Mouse (Mus musculus) Patski (cell line): ENCODE results near the gene Prss45. TPM values are rescaled to one million over a fixed set of nuclear protein-coding genes. Genes with fewer than 3 reads are reported as not detected.
"Not testable (repeated sequence)": the region's sequence is repeated elsewhere in the genome, so short reads cannot be mapped to it uniquely, and the experiment has no call there.

Source experiments
- ATAC-seq: fragments of 100-300 bp; one replicate; pipeline ENCODE4 v1.8.0; 2021
- CTCF ChIA-PET: fragments of 350-600 bp; sonication (Branson Sonifier 250); formaldehyde crosslinking; loops from one replicate; lab custom pipeline; 2022; ENCODE audit warnings: inconsistent platforms; lab: Charles Lee
- POLR2A ChIA-PET: fragments of 350-600 bp; sonication (Branson Sonifier 250); formaldehyde crosslinking; loops from one replicate; lab custom pipeline; 2022; ENCODE audit warnings: antibody characterized with exemption, inconsistent platforms; lab: Charles Lee
- DNase-seq: peaks from one replicate; pipeline ENCODE4 v3.0.0-alpha.2; 2011; ENCODE audit warnings: low read depth, low spot score
- H3K27me3 ChIP-seq: fragments of 371-371 bp; one replicate; pipeline ENCODE4 v1.5.1; 2021
- CTCF ChIP-seq: fragments of 100-300 bp; IDR thresholded peaks from one replicate; pipeline ENCODE4 v1.5.1; 2021
- in situ Hi-C: fragments of 300-500 bp; cut with MboI; formaldehyde crosslinking; loops from 3 replicates; pipeline ENCODE4 v1.11.1; 2018; ENCODE audit warnings: low pct_unique_long_range_greater_than_20kb, mixed read lengths
- polyA plus RNA-seq: library from polyadenylated mRNA; unstranded; gene quantifications from one replicate; pipeline ENCODE4 v1.2.3, GENCODE M21; 2021

Gene Prss45
- polyA plus RNA-seq, result not detected

DNA sequence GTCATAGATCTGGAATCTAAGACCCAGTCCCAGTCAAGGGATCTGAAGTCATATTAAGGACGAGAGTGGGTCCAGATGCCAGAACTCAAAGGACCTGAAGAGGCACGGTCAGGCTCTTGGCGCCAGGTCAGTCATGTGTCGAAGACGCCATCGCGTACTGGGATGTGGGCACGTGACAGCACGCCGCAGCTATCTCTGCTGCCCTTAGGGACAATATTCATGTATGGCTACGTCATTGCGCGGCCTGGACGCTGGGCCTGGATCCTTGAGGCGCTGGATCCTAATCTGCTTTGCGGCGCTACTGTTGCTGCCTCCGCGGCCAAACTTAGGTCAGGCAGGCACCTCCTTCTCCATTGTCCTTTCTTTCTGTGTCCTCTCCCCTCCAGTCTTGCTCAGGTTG lies at the start of gene Prss45:
Prss45 (plus strand) TSS at position 178 of the 400 bp plus-strand sequence.
- in situ Hi-C loops, result no loop called here
- no peak for TF ChIP-seq CTCF
- H3K27me3 ChIP-seq, result no peaks in the 10 kb centered on the region
- DNase-seq, result no peak
- no peak for ATAC-seq
- ChIA-PET CTCF (no interaction called here), POLR2A (no interaction called here)

DNA sequence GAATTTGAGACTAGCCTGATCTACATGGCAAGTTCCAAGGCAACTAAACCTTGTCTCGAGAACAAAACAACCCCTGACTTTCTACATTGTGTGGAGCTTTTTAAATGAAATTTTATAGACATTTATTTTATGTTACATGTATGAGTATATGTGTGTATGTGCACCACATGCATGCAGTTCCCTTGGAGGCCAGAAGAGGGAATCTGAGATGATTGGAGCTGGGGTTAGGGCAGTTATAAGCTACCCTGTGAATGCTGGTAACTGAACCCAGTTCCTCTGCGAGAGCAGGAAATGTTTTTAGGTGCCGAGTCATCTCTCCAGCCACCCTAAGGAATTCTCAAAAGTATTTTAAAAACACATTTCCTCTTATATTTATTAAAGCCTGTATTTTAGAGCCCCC lies 46.2 kb upstream of the Prss45 start:
- ATAC-seq (no peak), DNase-seq (no peak)
- TF ChIP-seq CTCF, result no peak
- POLR2A ChIA-PET, result no interaction called here
- CTCF ChIA-PET, result no interaction called here
- H3K27me3 ChIP-seq, result no peaks in the 10 kb centered on the region
- in situ Hi-C loops, result no loop called here

DNA sequence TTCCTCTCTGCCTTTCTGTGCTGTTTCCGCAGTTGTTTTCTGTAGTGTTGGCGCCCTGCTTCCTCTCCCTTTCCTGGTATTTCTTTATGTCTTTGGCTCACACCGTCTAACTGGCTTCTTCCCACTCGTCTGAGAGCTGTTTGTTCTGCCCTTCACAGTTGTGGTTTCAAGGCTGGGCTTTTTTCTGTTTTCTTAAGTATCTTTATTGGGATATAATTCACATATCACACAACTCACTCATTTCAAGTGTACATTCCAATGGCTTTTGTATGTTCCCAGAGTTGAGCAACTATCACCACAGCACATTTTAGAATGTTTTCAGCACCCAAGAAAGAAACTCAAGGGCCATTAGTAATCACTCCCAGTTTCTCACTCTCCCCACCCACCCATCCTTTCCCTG lies 43.9 kb upstream of the Prss45 start:
- POLR2A ChIA-PET, result no interaction called here
- in situ Hi-C loops, result no loop called here
- DNase-seq (no peak), ATAC-seq (peak; percentile 54)
- no peak for TF ChIP-seq CTCF
- no peaks in the 10 kb centered on the region for H3K27me3 ChIP-seq
- CTCF ChIA-PET, result no interaction called here

DNA sequence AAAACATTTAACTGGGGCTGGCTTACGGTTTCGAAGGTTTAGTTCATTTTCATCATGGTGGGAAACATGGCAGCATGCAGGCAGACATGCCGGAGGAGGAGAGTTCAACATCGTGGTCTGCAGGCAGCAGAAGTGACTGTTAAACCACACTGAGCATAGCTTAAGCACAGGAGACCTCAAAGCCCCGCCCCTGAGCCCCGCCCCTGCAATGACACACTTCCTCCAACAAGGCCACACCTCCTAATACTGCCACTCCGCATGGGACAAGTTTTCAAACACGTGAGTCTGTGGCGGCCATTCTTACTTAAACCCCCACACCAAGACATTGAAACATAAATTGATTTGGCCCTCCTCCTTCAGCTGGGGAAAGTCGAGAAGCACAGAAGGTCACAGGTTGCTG lies 37.4 kb upstream of the Prss45 start:
- H3K27me3 ChIP-seq, result no peaks in the 10 kb centered on the region
- TF ChIP-seq CTCF, result no peak
- no peak for ATAC-seq
- CTCF ChIA-PET, result no interaction called here
- in situ Hi-C loops, result no loop called here
- no peak for DNase-seq
- POLR2A ChIA-PET, result no interaction called here

DNA sequence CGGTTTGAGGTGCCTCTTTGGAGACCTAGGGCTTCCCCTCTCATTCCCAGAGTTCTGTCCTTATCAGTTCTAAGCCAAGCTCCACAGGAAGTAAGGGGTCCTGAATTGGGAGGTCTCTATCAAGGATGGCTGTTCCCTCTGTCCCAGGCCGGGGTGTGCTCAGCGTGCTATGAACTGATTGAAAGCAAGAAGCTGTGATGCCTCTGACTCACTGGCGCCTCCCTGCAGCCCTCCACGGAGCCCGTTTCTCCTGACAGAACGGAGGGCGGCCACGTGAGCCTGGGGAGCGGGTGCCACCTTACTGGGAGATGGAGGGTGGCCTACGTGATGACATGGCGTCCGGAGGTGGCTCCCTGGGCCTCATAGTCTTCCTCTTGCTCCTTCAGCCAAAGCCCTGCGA lies 36.5 kb upstream of the Prss45 start, which contains the start of gene Prss42:
Prss42 (plus strand) TSS at position 301 of the 400 bp plus-strand sequence.
- ChIA-PET POLR2A (no interaction called here), CTCF (interaction anchor here (1.4 kb wide), 1 partner anchor 16 kb away, joined by 3 read pairs; no protein-coding TSS in a partner anchor)
- no peak for TF ChIP-seq CTCF
- no peaks in the 10 kb centered on the region for H3K27me3 ChIP-seq
- in situ Hi-C loops, result no loop called here
- DNase-seq, result no peak
- ATAC-seq, result no peak

DNA sequence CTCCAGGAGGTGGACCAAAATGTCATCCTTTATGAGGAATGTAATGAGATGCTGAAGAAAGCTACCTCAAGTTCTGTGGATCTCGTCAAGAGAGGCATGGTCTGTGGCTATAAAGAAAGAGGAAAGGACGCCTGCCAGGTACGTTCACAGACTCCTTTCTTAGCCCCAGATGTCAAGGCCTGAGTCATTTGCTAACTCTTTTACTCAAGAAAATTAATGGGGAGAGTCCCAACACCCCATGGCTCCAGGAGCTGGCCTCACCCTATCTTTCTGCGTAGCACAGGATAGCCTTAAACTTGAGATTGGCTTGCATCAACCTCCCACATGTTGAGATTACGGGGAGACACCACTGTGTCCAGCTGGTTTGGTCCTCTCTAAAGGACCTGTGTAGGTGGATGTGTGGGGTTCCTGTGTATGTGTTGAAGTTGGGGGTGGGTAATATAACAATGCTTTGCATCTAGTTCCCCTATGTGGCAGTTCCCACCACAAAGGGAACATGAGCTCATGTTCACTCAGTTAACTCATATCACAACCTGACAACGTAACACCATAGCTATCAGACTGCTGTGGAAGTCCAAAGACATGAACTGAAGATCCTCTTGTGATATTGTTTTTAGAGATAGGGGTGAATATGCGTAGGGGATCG lies 33.4 kb upstream of the Prss45 start:
- in situ Hi-C loops, result no loop called here
- ChIA-PET CTCF (interaction anchor here (0.7 kb wide), 1 partner anchor 21 kb away, joined by 3 read pairs; no protein-coding TSS in a partner anchor), POLR2A (no interaction called here)
- ATAC-seq (no peak), DNase-seq (no peak)
- H3K27me3 ChIP-seq, result no peaks in the 10 kb centered on the region
- no peak for TF ChIP-seq CTCF

DNA sequence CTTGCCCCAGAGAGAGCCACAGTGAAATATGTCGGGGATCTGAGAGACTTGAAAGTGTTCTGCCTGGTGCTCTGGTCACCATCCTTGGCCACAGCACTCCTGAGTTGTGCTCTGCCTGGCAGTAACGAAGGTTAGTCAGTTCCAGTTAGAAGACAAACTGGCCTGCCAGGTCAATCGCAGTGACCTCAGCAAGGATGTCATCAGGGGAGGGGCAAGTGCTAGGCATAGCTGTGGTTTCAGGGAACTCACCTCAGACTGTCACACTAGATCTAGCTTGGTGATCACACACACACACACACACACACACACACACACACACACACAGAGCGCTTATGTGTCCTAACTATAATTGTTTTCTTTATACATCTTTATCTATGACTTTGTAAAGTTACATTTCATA lies 31.1 kb upstream of the Prss45 start:
- H3K27me3 ChIP-seq, result no peaks in the 10 kb centered on the region
- peak; percentile 39 for ATAC-seq
- ChIA-PET POLR2A (no interaction called here), CTCF (no interaction called here)
- in situ Hi-C loops, result no loop called here
- TF ChIP-seq CTCF, result no peak
- DNase-seq, result no peak

DNA sequence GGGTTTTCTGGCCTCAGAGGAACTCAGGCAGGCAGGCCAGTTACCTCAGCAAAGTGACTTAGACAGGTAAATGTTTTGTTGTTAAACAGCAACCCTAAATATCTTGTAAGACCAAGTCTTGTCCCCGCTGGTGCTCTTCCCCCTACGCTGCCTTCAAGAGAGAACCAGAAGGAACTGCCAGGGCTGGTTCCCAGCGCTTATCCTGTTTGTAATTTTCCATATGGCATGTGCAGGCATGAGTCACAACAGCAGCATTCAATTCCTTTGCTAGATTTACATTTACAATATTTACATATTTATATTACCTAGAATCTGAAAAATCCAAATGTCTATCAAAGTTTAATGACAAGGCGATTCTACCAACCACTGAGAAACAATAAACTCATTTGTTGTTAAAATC lies 24.3 kb upstream of the Prss45 start:
- no peaks in the 10 kb centered on the region for H3K27me3 ChIP-seq
- ChIA-PET CTCF (no interaction called here), POLR2A (no interaction called here)
- no peak for DNase-seq
- no peak for TF ChIP-seq CTCF
- ATAC-seq, result no peak
- in situ Hi-C loops, result no loop called here

DNA sequence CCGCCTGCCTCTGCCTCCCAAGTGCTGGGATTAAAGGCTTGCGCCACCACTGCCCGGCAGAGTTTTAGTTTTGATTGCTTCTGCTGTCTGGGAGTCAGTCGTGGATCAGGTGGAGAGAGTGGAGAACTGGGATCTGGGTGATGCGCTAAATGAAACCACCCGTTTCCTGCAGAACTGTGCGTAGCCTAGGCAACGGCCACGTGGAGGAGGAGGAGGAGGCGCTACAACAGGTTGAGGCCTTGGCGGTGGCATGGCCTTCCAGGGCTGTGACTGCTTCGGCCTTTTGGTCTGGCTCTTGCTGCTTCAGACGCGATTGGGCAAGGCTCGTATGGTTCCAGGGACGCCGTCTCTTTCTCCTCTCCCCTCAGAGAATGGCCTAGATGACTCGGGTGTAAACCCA lies 20.6 kb upstream of the Prss45 start, which contains the start of gene Prss44:
Prss44 (plus strand) TSS at position 206 of the 400 bp plus-strand sequence.
- in situ Hi-C loops, result no loop called here
- POLR2A ChIA-PET, result no interaction called here
- no peaks in the 10 kb centered on the region for H3K27me3 ChIP-seq
- TF ChIP-seq CTCF, result no peak
- no peak for ATAC-seq
- DNase-seq, result no peak
- CTCF ChIA-PET, result no interaction called here

DNA sequence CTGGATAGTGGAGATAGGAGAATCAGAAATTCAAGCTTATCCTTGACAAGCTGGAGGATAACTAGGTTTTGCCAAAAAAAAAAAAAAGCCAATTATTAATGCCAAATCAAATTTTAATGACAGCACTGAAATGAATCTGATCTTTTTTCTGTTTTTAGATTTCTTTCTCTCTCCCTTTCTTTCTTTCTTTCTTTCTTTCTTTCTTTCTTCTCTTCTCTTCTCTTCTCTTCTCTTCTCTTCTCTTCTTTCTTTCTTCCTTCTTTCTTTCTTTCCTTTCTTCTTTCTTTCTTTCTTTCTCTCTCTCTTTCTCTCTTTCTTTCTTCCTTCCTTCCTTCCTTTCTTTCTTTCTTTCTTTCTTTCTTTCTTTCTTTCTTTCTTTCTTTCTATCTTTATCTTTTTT lies 13.8 kb upstream of the Prss45 start:
- POLR2A ChIA-PET, result interaction anchor here (0.6 kb wide), 1 partner anchor 469 kb away, joined by 3 read pairs; no protein-coding TSS in a partner anchor
- H3K27me3 ChIP-seq, CTCF ChIA-PET, in situ Hi-C loops, ATAC-seq, DNase-seq: not testable (repeated sequence)

DNA sequence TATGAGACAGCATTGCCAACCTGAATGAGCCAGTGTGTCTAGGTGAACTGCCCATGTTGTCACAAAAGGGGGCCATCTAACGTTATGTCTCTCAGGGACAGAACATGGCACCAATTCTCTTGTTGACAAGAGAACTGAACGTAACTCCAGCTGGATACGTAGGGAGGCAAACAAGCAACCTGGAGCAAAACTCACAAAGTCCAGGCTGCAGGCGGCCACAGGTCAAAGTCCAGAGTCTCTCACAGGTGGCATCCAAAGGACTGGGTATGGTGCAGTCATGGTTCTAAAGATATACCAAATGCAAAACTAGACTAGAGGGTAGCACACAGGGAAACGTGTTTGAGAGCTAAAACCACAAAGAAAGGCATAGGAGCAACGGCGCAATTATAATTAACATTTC lies 13.0 kb upstream of the Prss45 start:
- DNase-seq, result no peak
- in situ Hi-C loops, result no loop called here
- ChIA-PET POLR2A (no interaction called here), CTCF (interaction anchor here (1.1 kb wide), 1 partner anchor 20 kb away, joined by 3 read pairs; no protein-coding TSS in a partner anchor)
- H3K27me3 ChIP-seq, result no peaks in the 10 kb centered on the region
- TF ChIP-seq CTCF, result no peak
- no peak for ATAC-seq
